Mouse (Mus musculus): Measurements from ENCODE around the gene Znhit1. TPM values are rescaled to one million over a fixed set of nuclear protein-coding genes. Genes with fewer than 3 reads are reported as not detected.

The Znhit1 gene
- polyA plus RNA-seq, 1 experiment from 2014 or later, result 109 TPM

DNA sequence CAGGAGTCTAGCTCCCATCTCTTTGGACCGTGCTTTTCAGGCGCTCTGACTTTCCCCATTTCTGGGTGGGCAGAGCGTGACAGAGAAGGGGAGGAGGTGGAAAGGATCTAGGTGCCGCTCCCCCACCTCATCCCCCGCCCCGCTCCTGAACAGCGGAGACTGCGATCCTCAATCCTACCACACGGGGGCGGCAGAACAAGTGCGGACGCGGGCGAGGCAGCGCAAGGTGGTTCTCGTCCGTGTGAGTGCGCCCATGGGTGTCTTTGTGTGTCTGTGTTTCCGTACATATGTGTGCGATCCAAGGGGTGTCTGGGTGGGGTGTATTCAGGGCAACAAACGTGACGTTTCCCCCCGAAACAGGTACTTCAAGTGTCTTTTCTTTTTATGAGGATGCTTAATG is 37.3 kb upstream of the Znhit1 start:
- peaks cover 70% of the 10 kb centered on the region for H3K27me3 ChIP-seq
- H3K36me3 ChIP-seq, result no peaks in the 10 kb centered on the region
- no peak overlapping the region for H3K27ac ChIP-seq
- no peak overlapping the region for H3K9ac ChIP-seq (replicated peaks)
- no peak for ATAC-seq (ENCODE audit: insufficient number of reproducible peaks, insufficient read depth, low FRiP score, low TSS enrichment, low read depth)
- H3K4me1 ChIP-seq (replicated peaks), result peaks cover 12% of the 10 kb centered on the region
- no peak overlapping the region for H3K4me3 ChIP-seq (replicated peaks)
- under 1% methylated on average over 23 of the region's 23 CpGs for WGBS
- no peaks in the 10 kb centered on the region for H3K9me3 ChIP-seq
- H3K4me2 ChIP-seq, result no peak overlapping the region

DNA sequence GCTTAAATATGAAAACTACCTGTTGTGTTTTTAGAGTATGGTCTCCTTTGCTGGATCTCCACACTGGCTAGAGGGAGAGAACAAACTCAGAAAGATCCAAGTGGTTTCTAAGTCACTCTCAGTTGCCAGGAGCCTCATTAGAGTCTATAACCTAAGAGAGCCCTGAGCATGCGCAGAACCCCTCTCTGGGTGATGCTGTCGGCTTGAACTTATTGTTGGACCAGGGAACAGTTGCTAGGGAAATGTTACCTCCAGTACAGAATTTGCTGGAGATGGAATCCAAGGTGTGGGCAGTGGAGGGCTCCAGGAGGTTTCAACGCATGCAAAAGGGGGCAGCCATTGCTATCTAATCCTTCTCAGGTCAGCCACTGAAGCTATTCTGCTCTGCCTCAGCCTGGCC is 36.5 kb upstream of the Znhit1 start:
- Histone ChIP-seq H3K27ac (no peak overlapping the region), H3K4me3 (replicated peaks) (no peak overlapping the region), H3K36me3 (no peaks in the 10 kb centered on the region), H3K4me2 (no peak overlapping the region), H3K9ac (replicated peaks) (no peak overlapping the region), H3K4me1 (replicated peaks) (peaks cover 6% of the 10 kb centered on the region; the same call in 1 of the 2 replicates), H3K27me3 (peaks cover 64% of the 10 kb centered on the region), H3K9me3 (no peaks in the 10 kb centered on the region)
- ATAC-seq (ENCODE audit: insufficient number of reproducible peaks, insufficient read depth, low FRiP score, low TSS enrichment, low read depth), result no peak
- 57% methylated on average over 3 of the region's 3 CpGs for WGBS

DNA sequence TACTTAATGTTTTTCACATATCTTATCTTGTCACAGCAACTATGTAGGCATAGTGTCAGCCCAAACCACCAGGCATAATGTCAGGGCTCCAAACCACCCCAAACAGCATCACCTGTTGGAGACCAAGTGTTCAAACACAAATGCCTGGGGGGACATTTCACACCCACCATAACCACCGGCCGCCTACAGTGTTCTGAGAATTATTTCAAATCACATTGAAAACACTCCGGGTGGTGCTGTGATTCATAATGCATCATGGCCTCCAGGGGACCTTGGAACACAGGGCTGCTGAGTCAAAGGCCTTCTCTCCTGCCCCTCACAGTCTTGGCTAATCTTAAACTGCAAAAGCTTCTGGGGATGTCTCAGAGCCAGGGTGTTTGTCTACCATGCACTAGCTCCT is 28.1 kb upstream of the Znhit1 start:
- Histone ChIP-seq H3K4me2 (no peak overlapping the region), H3K27me3 (peaks cover 9% of the 10 kb centered on the region), H3K9me3 (no peaks in the 10 kb centered on the region), H3K36me3 (no peaks in the 10 kb centered on the region), H3K4me3 (replicated peaks) (no peak overlapping the region), H3K27ac (no peak overlapping the region), H3K9ac (replicated peaks) (no peak overlapping the region), H3K4me1 (replicated peaks) (no peaks in the 10 kb centered on the region)
- WGBS, result 86% methylated on average over 3 of the region's 3 CpGs
- ATAC-seq (ENCODE audit: insufficient number of reproducible peaks, insufficient read depth, low FRiP score, low TSS enrichment, low read depth), result no peak

DNA sequence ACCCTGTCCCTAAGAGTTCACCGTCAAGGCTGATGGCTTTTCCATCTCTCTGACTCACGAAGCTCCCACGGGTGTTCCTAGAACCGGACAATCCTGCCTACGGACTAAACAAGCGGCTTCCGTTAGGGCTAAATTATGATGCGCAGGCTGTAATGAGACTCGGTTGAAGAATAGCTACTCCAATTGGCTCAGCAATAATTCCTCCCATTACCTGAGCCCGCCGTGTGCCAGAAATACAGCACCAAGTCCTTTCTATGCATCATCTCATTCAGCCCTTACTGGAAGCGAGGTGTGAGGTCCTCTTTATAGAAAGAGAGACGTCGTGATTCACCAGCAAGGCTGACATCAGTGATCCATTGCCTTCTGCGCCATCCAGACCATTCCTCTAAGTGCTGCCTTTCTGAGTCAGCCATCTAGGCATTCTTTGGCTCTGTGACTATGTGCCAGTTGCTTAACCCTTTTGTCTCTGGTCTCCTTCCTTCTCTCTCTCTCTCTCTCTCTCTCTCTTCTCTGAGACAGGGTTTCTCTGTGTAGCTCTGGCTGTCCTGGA is 24.7 kb upstream of the Znhit1 start:
- no peaks in the 10 kb centered on the region for H3K9me3 ChIP-seq
- no peak overlapping the region for H3K4me3 ChIP-seq (replicated peaks)
- no peaks in the 10 kb centered on the region for H3K36me3 ChIP-seq
- WGBS, result 76% methylated on average over 15 of the region's 15 CpGs
- H3K27me3 ChIP-seq, result peaks cover 3% of the 10 kb centered on the region; the same call in 1 of the 2 replicates
- H3K4me1 ChIP-seq (replicated peaks), result no peaks in the 10 kb centered on the region
- no peak overlapping the region for H3K27ac ChIP-seq
- H3K9ac ChIP-seq (replicated peaks), result no peak overlapping the region
- H3K4me2 ChIP-seq, result no peak overlapping the region
- no peak for ATAC-seq (ENCODE audit: insufficient number of reproducible peaks, insufficient read depth, low FRiP score, low TSS enrichment, low read depth)

DNA sequence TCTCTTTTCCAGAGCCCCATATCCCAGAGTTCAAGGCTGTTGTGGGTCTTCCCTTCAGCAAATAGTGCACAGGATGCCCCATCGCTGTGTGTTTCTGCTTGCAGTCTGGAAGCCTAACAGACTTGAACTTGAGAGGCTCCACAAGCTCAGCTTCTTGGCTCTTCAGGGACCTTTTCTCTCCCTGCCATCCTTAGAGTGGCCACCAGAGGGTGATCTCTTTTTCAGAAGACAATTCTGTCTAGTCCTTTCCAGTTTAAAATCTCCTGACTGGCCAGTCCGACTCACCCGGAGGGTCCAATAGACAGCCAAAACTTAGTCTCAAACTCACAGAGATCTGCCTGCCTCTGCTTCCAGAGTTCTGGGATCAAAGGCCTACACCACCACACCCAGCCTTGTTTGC is 22.2 kb upstream of the Znhit1 start:
- ATAC-seq (ENCODE audit: insufficient number of reproducible peaks, insufficient read depth, low FRiP score, low TSS enrichment, low read depth), result no peak
- H3K27ac ChIP-seq, result no peak overlapping the region
- WGBS, result 45% methylated on average over 3 of the region's 3 CpGs
- H3K27me3 ChIP-seq, result peaks cover 3% of the 10 kb centered on the region; the same call in 1 of the 2 replicates
- H3K4me1 ChIP-seq (replicated peaks), result no peaks in the 10 kb centered on the region
- H3K36me3 ChIP-seq, result no peaks in the 10 kb centered on the region
- H3K9ac ChIP-seq (replicated peaks), result no peak overlapping the region
- H3K4me2 ChIP-seq, result no peak overlapping the region
- no peak overlapping the region for H3K4me3 ChIP-seq (replicated peaks)
- H3K9me3 ChIP-seq, result no peaks in the 10 kb centered on the region

DNA sequence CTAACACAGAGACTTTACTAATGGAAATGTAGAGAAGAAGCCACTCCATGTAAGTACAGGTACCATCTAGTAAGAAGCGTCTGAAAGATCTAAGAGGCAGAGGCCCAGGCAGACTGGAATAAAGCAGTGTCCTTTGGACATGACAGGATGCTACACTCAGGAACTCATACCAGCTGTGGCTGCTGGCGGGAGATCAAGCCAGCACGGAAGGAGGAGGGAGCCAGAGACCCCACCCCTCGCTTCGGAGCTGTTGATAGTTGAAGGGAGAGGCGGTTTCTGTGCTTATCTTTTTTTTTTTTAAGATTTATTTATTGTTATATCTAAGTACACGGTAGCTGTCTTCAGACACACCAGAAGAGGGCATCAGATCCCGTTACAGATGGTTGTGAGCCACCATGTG is 19.5 kb upstream of the Znhit1 start:
- H3K4me3 ChIP-seq (replicated peaks), result no peak overlapping the region
- H3K4me1 ChIP-seq (replicated peaks), result no peaks in the 10 kb centered on the region
- 69% methylated on average over 8 of the region's 8 CpGs for WGBS

DNA sequence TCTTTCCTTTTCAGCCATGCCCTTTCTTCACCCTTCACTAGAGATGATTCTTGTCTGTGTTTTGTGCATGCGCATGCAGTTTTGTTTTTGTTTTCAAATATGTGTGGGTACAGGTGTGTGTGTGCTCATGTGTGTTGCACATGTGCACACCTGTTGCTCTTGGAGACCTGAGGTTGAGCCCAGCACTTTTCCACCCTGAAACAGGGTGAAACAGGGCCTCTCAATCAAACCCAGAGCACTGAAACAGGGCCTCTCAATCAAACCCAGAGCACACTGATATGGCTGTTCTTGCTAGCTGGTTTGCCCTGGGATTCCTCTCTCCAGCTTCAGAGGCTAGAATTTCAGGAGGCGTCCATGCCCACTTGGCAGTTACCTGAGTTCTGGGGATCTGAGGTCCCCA is 12.8 kb upstream of the Znhit1 start:
- Histone ChIP-seq H3K4me2 (no peak overlapping the region), H3K27ac (no peak overlapping the region), H3K36me3 (peaks cover 8% of the 10 kb centered on the region), H3K9ac (replicated peaks) (no peak overlapping the region), H3K4me1 (replicated peaks) (0 out of 2 replicates have a peak, but pooled peaks cover 4% of the 10 kb centered on the region), H3K4me3 (replicated peaks) (no peak overlapping the region), H3K27me3 (no peaks in the 10 kb centered on the region), H3K9me3 (no peaks in the 10 kb centered on the region)
- no peak for ATAC-seq (ENCODE audit: insufficient number of reproducible peaks, insufficient read depth, low FRiP score, low TSS enrichment, low read depth)
- WGBS, result 83% methylated on average over 2 of the region's 2 CpGs

More for the DNA sequence above, 19.5 kb upstream of the Znhit1 start:
- Histone ChIP-seq H3K27ac (no peak overlapping the region), H3K9ac (replicated peaks) (no peak overlapping the region), H3K27me3 (peaks cover 3% of the 10 kb centered on the region; the same call in 1 of the 2 replicates), H3K36me3 (no peaks in the 10 kb centered on the region), H3K4me2 (no peak overlapping the region), H3K9me3 (no peaks in the 10 kb centered on the region)
- no peak for ATAC-seq (ENCODE audit: insufficient number of reproducible peaks, insufficient read depth, low FRiP score, low TSS enrichment, low read depth)

DNA sequence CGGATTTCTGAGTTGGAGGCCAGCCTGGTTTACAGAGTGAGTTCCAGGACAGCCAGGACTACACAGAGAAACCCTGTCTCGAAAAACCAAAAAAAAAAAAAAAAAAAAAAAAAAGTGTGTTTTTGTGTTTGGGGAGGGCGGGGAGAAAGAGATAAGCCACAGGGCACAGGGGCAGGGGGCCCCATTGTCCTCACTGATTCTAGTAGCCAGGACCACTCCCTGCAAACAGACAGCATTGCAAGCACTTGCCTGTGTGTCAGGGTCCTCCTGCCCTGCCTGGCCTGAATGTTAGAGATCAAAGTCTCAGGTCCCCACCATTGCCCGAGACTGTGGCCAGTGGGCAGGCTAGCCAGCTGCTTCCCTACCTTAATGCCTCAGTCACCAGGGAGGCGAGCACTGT is 11.6 kb upstream of the Znhit1 start:
- H3K9me3 ChIP-seq, result no peaks in the 10 kb centered on the region
- H3K36me3 ChIP-seq, result peaks cover 19% of the 10 kb centered on the region
- no peak overlapping the region for H3K9ac ChIP-seq (replicated peaks)
- no peak overlapping the region for H3K4me3 ChIP-seq (replicated peaks)
- WGBS, result 61% methylated on average over 5 of the region's 5 CpGs
- H3K4me1 ChIP-seq (replicated peaks), result 0 out of 2 replicates have a peak, but pooled peaks cover 4% of the 10 kb centered on the region
- H3K27me3 ChIP-seq, result no peaks in the 10 kb centered on the region
- H3K4me2 ChIP-seq, result no peak overlapping the region
- ATAC-seq (ENCODE audit: insufficient number of reproducible peaks, insufficient read depth, low FRiP score, low TSS enrichment, low read depth), result no peak
- no peak overlapping the region for H3K27ac ChIP-seq

DNA sequence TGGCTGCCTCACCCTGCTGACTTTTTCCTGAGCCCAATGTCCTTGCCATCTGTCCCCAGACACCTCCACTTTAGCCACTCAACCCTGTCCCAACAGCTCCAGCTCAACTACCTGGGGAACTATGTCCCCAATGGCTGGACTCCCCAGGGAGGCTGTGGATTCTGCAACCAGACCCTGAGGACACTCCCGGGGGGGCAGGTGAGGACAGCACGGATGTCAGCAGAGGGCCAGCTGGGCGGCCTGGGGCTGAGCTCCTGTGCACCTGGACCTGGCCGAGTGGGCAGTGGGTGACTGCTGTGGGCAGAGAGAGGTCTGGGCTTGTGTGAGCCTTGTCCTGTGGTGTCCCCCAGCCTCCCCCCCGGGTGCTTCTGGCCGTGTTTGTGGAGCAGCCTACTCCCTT is 2.0 kb upstream of the Znhit1 start:
- no peak overlapping the region for H3K27ac ChIP-seq
- no peaks in the 10 kb centered on the region for H3K27me3 ChIP-seq
- ATAC-seq (ENCODE audit: insufficient number of reproducible peaks, insufficient read depth, low FRiP score, low TSS enrichment, low read depth), result no peak
- WGBS, result 94% methylated on average over 6 of the region's 6 CpGs
- peaks cover 15% of the 10 kb centered on the region for H3K4me1 ChIP-seq (replicated peaks)
- H3K4me3 ChIP-seq (replicated peaks), result no peak overlapping the region
- H3K9ac ChIP-seq (replicated peaks), result no peak overlapping the region
- peaks cover 64% of the 10 kb centered on the region for H3K36me3 ChIP-seq
- no peak overlapping the region for H3K4me2 ChIP-seq
- no peaks in the 10 kb centered on the region for H3K9me3 ChIP-seq

DNA sequence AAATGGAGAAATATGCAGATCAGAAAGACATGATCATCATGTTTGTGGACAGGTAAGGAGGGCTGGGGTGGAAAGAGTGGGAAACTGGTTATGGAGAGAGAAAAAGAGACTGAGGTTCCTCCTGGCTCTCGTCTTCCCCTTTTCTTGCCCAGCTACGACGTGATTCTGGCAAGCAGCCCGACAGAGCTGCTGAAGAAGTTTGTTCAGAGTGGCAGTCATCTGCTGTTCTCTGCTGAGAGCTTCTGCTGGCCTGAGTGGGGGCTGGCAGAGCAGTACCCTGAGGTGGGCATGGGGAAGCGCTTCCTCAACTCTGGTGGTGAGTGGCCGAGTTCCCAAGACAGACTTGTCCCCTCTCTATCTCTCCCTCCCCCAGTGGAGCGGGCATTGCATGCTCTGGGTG is 599 bp upstream of the Znhit1 start:
- WGBS, result 85% methylated on average over 7 of the region's 7 CpGs
- H3K4me1 ChIP-seq (replicated peaks), result peaks cover 15% of the 10 kb centered on the region
- H3K9me3 ChIP-seq, result no peaks in the 10 kb centered on the region

DNA sequence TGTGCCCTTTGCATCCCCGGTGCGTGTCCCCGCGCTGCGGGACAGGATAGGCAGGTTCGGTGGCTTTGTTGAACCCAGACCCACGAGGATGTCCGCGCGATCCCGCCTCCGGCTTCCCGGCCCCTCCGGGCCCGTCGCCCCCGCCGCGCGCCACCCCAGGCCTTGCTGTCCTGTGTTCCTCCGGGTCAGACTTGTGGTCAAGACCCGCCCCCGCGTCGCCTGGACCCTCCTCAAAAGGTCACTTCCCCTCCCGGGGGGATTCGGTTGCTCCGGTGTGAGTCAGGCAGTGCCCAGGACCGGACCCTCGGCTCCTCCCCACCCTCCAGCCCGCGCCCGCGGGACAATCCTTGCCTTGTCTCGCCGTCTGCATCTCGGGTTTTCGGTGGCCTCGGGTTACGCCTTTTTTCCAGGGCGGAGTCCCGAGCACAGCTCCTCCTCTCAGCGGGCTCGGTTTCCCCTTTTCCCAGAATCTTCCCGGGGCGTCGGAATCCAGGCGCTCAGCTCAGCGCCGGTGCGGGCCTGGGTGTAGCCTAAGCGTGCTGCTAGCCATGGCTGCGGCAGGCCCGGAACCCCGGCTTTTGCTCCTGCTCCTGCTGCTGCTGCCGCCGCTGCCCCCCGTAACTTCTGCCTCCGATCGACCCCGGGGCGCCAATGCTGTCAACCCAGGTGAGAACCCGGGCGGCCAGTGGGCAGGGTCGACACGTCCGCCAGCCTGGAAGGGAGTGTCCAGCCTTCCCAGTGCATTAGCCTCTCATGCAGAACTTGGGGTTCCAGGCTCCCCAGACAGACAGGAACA is 485 bp downstream of the Znhit1 start:
- H3K9me3 ChIP-seq, result no peaks in the 10 kb centered on the region
- peaks cover 15% of the 10 kb centered on the region for H3K4me1 ChIP-seq (replicated peaks)
- H3K27me3 ChIP-seq, result no peaks in the 10 kb centered on the region
- WGBS, result under 1% methylated on average over 67 of the region's 67 CpGs
- peak overlapping the region; percentile 87 for H3K4me3 ChIP-seq (replicated peaks)
- peak overlapping the region; percentile 87 for H3K4me2 ChIP-seq
- peak overlapping the region; percentile 96 for H3K9ac ChIP-seq (replicated peaks)
- peak overlapping the region; percentile 99 for H3K27ac ChIP-seq
- peaks cover 58% of the 10 kb centered on the region for H3K36me3 ChIP-seq
- ATAC-seq (ENCODE audit: insufficient number of reproducible peaks, insufficient read depth, low FRiP score, low TSS enrichment, low read depth), result peak; percentile 60

More for the DNA sequence above, 599 bp upstream of the Znhit1 start:
- ATAC-seq (ENCODE audit: insufficient number of reproducible peaks, insufficient read depth, low FRiP score, low TSS enrichment, low read depth), result no peak
- Histone ChIP-seq H3K9ac (replicated peaks) (peak overlapping the region; percentile 96), H3K27ac (no peak overlapping the region), H3K27me3 (no peaks in the 10 kb centered on the region), H3K36me3 (peaks cover 63% of the 10 kb centered on the region), H3K4me2 (peak overlapping the region; percentile 87), H3K4me3 (replicated peaks) (peak overlapping the region; percentile 87)
